Mouse (Mus musculus): Measurements from ENCODE around the gene Lekr1. TPM values are rescaled to one million over a fixed set of nuclear protein-coding genes. Genes with fewer than 3 reads are reported as not detected.

Gene Lekr1
- total RNA-seq (2015), result 3.4 and 4.7 TPM in 2 replicates
- 3.2 and 5.2 TPM in 2 replicates for total RNA-seq (2017)

- ATAC-seq (replicated peaks; ENCODE audit: poor library complexity), result peak; percentile 91
These were observed at the start of gene Lekr1 for GRCm38 (mm10) chr3:65665977-65666766. TSS of gene Lekr1 (plus strand) at chr3:65666228.

GRCm38 (mm10) chr3:65617507-65617906 lies 48.5 kb upstream of the Lekr1 start:
- ATAC-seq (replicated peaks; ENCODE audit: poor library complexity), result no peak

GRCm38 (mm10) chr3:65619340-65619739 lies 46.7 kb upstream of the Lekr1 start:
- no peak for ATAC-seq (replicated peaks; ENCODE audit: poor library complexity)

GRCm38 (mm10) chr3:65623057-65623456 lies 43.0 kb upstream of the Lekr1 start:
- ATAC-seq (replicated peaks; ENCODE audit: poor library complexity), result no peak

GRCm38 (mm10) chr3:65625496-65626289 lies 40.3 kb upstream of the Lekr1 start:
- ATAC-seq (replicated peaks; ENCODE audit: poor library complexity), result no peak

- ATAC-seq (replicated peaks; ENCODE audit: poor library complexity), result no peak
These were observed 39.6 kb upstream of the Lekr1 start for GRCm38 (mm10) chr3:65626290-65626914.

- ATAC-seq (replicated peaks; ENCODE audit: poor library complexity), result no peak
These were observed 38.9 kb upstream of the Lekr1 start for GRCm38 (mm10) chr3:65627021-65627706.

- no peak for ATAC-seq (replicated peaks; ENCODE audit: poor library complexity)
These were observed 38.4 kb upstream of the Lekr1 start for GRCm38 (mm10) chr3:65627707-65628028.

- no peak for ATAC-seq (replicated peaks; ENCODE audit: poor library complexity)
These were observed 36.4 kb upstream of the Lekr1 start for GRCm38 (mm10) chr3:65629565-65630112.

GRCm38 (mm10) chr3:65633604-65634003 lies 32.4 kb upstream of the Lekr1 start:
- no peak for ATAC-seq (replicated peaks; ENCODE audit: poor library complexity)

- no peak for ATAC-seq (replicated peaks; ENCODE audit: poor library complexity)
These were observed 30.0 kb upstream of the Lekr1 start for GRCm38 (mm10) chr3:65635983-65636382.

GRCm38 (mm10) chr3:65637313-65637712 lies 28.7 kb upstream of the Lekr1 start:
- no peak for ATAC-seq (replicated peaks; ENCODE audit: poor library complexity)

- ATAC-seq (replicated peaks; ENCODE audit: poor library complexity), result no peak
These were observed 27.1 kb upstream of the Lekr1 start for GRCm38 (mm10) chr3:65638896-65639295.

GRCm38 (mm10) chr3:65639454-65640014 lies 26.5 kb upstream of the Lekr1 start:
- ATAC-seq (replicated peaks; ENCODE audit: poor library complexity), result no peak

- no peak for ATAC-seq (replicated peaks; ENCODE audit: poor library complexity)
These were observed 23.1 kb upstream of the Lekr1 start for GRCm38 (mm10) chr3:65642959-65643358.

GRCm38 (mm10) chr3:65643654-65644053 lies 22.4 kb upstream of the Lekr1 start:
- no peak for ATAC-seq (replicated peaks; ENCODE audit: poor library complexity)

GRCm38 (mm10) chr3:65647592-65647991 lies 18.4 kb upstream of the Lekr1 start:
- ATAC-seq (replicated peaks; ENCODE audit: poor library complexity), result no peak

- ATAC-seq (replicated peaks; ENCODE audit: poor library complexity), result no peak
These were observed 17.1 kb upstream of the Lekr1 start for GRCm38 (mm10) chr3:65648913-65649312.

GRCm38 (mm10) chr3:65650156-65650815 lies 15.7 kb upstream of the Lekr1 start:
- no peak for ATAC-seq (replicated peaks; ENCODE audit: poor library complexity)

All from megakaryocyte progenitor cell, adult 5-6 weeks (primary cell).